Mouse (Mus musculus) ES-Bruce4 (cell line): ENCODE data around the gene Fli1.

Experiments used
- CTCF ChIP-seq: IDR thresholded peaks from one replicate; pipeline ENCODE4 v1.8.1; 2011; ENCODE audit warnings: low read depth, low read length
- EP300 ChIP-seq: IDR thresholded peaks from 2 replicates; pipeline ENCODE4 v1.6.1; 2011; ENCODE audit warnings: low read depth, low read length; ENCODE audit not compliant: insufficient read depth
- POLR2A ChIP-seq: IDR thresholded peaks from one replicate; pipeline ENCODE4 v1.8.1; 2011; ENCODE audit warnings: low read length; ENCODE audit not compliant: insufficient read depth

DNA sequence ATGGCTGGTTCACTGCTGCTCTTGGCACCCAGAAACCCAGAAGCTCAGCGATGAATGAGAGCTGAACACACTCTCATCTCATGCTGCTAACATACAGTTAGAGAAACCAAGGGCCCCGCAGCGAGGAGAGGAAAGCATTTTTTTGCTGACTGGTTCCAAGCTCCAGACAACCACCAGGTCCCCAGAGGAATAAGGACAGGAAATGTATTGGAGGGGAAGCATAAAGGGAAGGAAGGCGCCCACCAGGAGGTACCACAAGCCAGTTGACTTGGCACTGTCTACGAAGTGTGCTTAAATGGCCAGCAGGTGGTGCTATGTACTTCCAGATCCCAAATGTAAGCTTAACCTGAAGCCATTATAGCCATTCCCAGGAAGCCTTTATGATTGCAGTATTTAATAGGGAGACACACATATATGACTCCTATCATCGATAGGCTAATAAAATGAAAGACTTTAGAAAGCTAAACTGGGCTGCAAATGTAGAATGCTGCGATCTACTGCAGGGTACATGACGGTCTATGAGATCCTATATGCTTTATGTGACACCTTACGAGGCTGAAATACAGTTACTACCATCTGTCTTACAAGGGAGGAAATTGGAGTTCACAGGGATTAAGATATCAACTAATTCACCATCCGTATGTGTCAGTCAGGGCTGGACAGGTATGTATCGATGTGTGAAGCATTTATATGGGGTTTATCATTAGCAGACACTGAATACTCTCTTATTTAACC lies 137.3 kb downstream of the Fli1 start:
- TF ChIP-seq CTCF, result peak; percentile 57
- TF ChIP-seq POLR2A, result no peak
- TF ChIP-seq EP300, result no peak
